Mouse (Mus musculus) liver, embryonic 14.5 days (tissue): ENCODE data around the gene Zmpste24.

Source experiments
- CTCF ChIP-seq: IDR thresholded peaks from 2 replicates; pipeline ENCODE4 v1.5.1; 2016; ENCODE audit warnings: antibody characterized with exemption, low read depth, control low read depth
- EP300 ChIP-seq: IDR thresholded peaks from 2 replicates; pipeline ENCODE4 v1.6.1; 2016; ENCODE audit warnings: antibody characterized with exemption, low read depth

DNA sequence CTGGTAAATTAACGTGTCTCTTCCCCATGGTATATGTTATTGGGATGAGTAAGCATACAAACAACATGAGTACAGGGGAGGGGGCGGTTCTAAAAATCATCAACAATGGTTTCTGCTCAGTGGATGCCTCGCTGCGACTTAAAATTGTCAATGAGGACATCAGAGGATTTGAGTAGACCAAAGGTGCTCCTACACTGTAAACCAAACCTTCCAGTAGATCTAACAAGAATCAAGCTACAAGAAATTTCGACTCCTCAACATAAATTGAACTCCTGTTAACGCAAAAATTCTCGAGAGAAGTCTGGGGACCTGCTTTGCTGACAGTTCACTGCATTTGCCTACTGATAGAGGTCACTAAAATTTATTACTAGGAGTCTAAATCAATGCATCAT, 82.8 kb downstream of the Zmpste24 start:
- no peak for TF ChIP-seq CTCF
- no peak for TF ChIP-seq EP300
